Mouse (Mus musculus) cerebellum, adult 8-10 months (tissue): ENCODE measurements around the gene Chit1.

ENCODE experiments used
- DNase-seq: peaks from one replicate; pipeline ENCODE4 v3.0.0; 2022

Gene Chit1

GRCm38 (mm10) chr1:134192024-134192423 lies 81.0 kb downstream of the Chit1 start:
- DNase-seq = no peak

- peak; percentile 23 for DNase-seq
Measured at GRCm38 (mm10) chr1:134193126-134193525, 82.1 kb downstream of the Chit1 start, which contains the start of gene Mybph. Gene Mybph, plus strand, starts transcription at chr1:134193448.

- peak; percentile 21 for DNase-seq
Measured at GRCm38 (mm10) chr1:134193674-134194197, 82.7 kb downstream of the Chit1 start.

GRCm38 (mm10) chr1:134194298-134195022 lies 83.4 kb downstream of the Chit1 start:
- peak; percentile 31 for DNase-seq

- no peak for DNase-seq
Measured at GRCm38 (mm10) chr1:134195117-134195516, 84.1 kb downstream of the Chit1 start.

GRCm38 (mm10) chr1:134195571-134195970 lies 84.5 kb downstream of the Chit1 start:
- DNase-seq = no peak

GRCm38 (mm10) chr1:134195979-134196378 lies 84.9 kb downstream of the Chit1 start:
- peak; percentile 65 for DNase-seq

GRCm38 (mm10) chr1:134196386-134196785 lies 85.3 kb downstream of the Chit1 start:
- peak; percentile 72 for DNase-seq

- peak; percentile 35 for DNase-seq
Measured at GRCm38 (mm10) chr1:134197325-134197982, 86.4 kb downstream of the Chit1 start.

GRCm38 (mm10) chr1:134198197-134198995 lies 87.4 kb downstream of the Chit1 start:
- no peak for DNase-seq

- DNase-seq = no peak
Measured at GRCm38 (mm10) chr1:134200481-134200880, 89.4 kb downstream of the Chit1 start.
